Mouse (Mus musculus) regulatory T cell (primary cell): ENCODE data around the gene Mical3.

Source experiments
- in situ Hi-C: fragments of 300-600 bp; cut with MboI, MseI; formaldehyde crosslinking; loops from one replicate; pipeline ENCODE4 v1.15.1; 2025; ENCODE audit warnings: high pct_unique_total_duplicates

Mical3 gene

GRCm38 (mm10) chr6:121111448-121112055, 19.2 kb downstream of the Mical3 start:
- in situ Hi-C loops, result no loop called here

GRCm38 (mm10) chr6:121109998-121110603, 20.7 kb downstream of the Mical3 start:
- in situ Hi-C loops, result no loop called here

- in situ Hi-C loops, result no loop called here
Observed at GRCm38 (mm10) chr6:121109181-121109981, 21.4 kb downstream of the Mical3 start.

GRCm38 (mm10) chr6:121108075-121108474, 22.7 kb downstream of the Mical3 start:
- in situ Hi-C loops, result no loop called here

GRCm38 (mm10) chr6:121106711-121107405, 23.9 kb downstream of the Mical3 start:
- in situ Hi-C loops, result no loop called here

- in situ Hi-C loops, result no loop called here
Observed at GRCm38 (mm10) chr6:121105726-121106125, 25.1 kb downstream of the Mical3 start.

- in situ Hi-C loops, result loop anchor here (5.0 kb wide), 1 partner anchor 91 kb away; no protein-coding TSS in a partner anchor
Observed at GRCm38 (mm10) chr6:121103406-121104171, 27.2 kb downstream of the Mical3 start.

- in situ Hi-C loops, result loop anchor here (5.0 kb wide), 1 partner anchor 91 kb away; no protein-coding TSS in a partner anchor
Observed at GRCm38 (mm10) chr6:121102941-121103340, 27.9 kb downstream of the Mical3 start.

GRCm38 (mm10) chr6:121102084-121102483, 28.7 kb downstream of the Mical3 start:
- in situ Hi-C loops, result loop anchor here (5.0 kb wide), 1 partner anchor 90 kb away; no protein-coding TSS in a partner anchor

- in situ Hi-C loops, result loop anchor here (5.0 kb wide), 1 partner anchor 89 kb away; no protein-coding TSS in a partner anchor
Observed at GRCm38 (mm10) chr6:121101201-121101600, 29.6 kb downstream of the Mical3 start.

- in situ Hi-C loops, result loop anchor here (5.0 kb wide), 1 partner anchor 88 kb away; no protein-coding TSS in a partner anchor
Observed at GRCm38 (mm10) chr6:121099831-121100230, 31.0 kb downstream of the Mical3 start.

- in situ Hi-C loops, result no loop called here
Observed at GRCm38 (mm10) chr6:121099228-121099608, 31.6 kb downstream of the Mical3 start.

- in situ Hi-C loops, result no loop called here
Observed at GRCm38 (mm10) chr6:121098511-121099227, 32.1 kb downstream of the Mical3 start.

- in situ Hi-C loops, result no loop called here
Observed at GRCm38 (mm10) chr6:121098109-121098508, 32.7 kb downstream of the Mical3 start.

GRCm38 (mm10) chr6:121096862-121097261, 33.9 kb downstream of the Mical3 start:
- in situ Hi-C loops, result no loop called here

- in situ Hi-C loops, result no loop called here
Observed at GRCm38 (mm10) chr6:121096390-121096789, 34.4 kb downstream of the Mical3 start.

GRCm38 (mm10) chr6:121093662-121094408, 37.0 kb downstream of the Mical3 start:
- in situ Hi-C loops, result no loop called here

GRCm38 (mm10) chr6:121090786-121091185, 40.0 kb downstream of the Mical3 start:
- in situ Hi-C loops, result no loop called here

GRCm38 (mm10) chr6:121087586-121088245, 43.1 kb downstream of the Mical3 start:
- in situ Hi-C loops, result no loop called here
